Comparison of ENCODE assay signal across 20 mouse cellular contexts in the genomic region with DNA sequence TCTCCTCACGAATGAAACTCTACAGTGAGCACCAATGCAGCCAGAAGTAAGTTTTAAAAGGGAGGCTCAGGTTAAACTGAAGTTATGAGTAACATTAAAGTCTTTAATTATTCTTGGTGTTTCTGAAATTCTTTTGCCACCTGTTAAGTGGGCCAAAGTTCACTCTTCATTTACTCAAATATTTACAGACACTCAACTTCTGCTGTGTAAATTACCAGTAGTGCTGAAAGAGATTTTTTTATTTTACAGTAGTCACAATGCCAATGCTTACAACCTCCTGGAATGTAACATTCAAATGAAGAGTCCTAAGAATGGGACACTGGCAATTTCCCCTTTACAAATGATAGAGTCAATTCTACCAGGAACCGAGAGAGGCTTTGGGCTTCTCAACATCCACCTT.
"Had no signal": no experiment of that assay in that cellular context is flagged by ENCODE, and none has a peak within 500 bp of the region (broad histone marks: within the 10 kb centered on the region; RNA-seq: fewer than 3 reads in every experiment).

No protein-coding gene starts in this region.

- H3K4me1 ChIP-seq: kidney, embryonic 15.5 days; limb, embryonic 12.5 days; limb, embryonic 15.5 days; stomach, embryonic 15.5 days had no signal

- ATAC-seq: liver, postnatal 0 days; midbrain, embryonic 15.5 days had no signal

- H3K36me3 ChIP-seq: hindbrain, embryonic 15.5 days; midbrain, embryonic 12.5 days; midbrain, embryonic 15.5 days; stomach, embryonic 15.5 days had no signal

- H3K9me3 ChIP-seq: hindbrain, embryonic 15.5 days; kidney, embryonic 15.5 days; limb, embryonic 12.5 days; limb, embryonic 15.5 days; midbrain, embryonic 12.5 days; midbrain, embryonic 15.5 days; neural tube, embryonic 13.5 days; stomach, embryonic 15.5 days had no signal

- H3K4me3 ChIP-seq: hindbrain, embryonic 15.5 days; kidney, embryonic 15.5 days; limb, embryonic 12.5 days; limb, embryonic 15.5 days; midbrain, embryonic 12.5 days; midbrain, embryonic 15.5 days; myocyte; neural tube, embryonic 13.5 days; stomach, embryonic 15.5 days had no signal

- DNase-seq: kidney, adult 11 months; kidney, postnatal 10 days; kidney, postnatal 4 days; left cerebral cortex, postnatal 4 days; liver, postnatal 0 days; retina, postnatal 1 day; right cerebral cortex, postnatal 25 days; spleen, adult 18-20 months; thymus, postnatal 25 days had no signal

- H3K27ac ChIP-seq: hindbrain, embryonic 15.5 days; kidney, embryonic 15.5 days; limb, embryonic 12.5 days; limb, embryonic 15.5 days; liver, embryonic 14.5 days; midbrain, embryonic 12.5 days; midbrain, embryonic 15.5 days; neural tube, embryonic 13.5 days; stomach, embryonic 15.5 days had no signal

- H3K4me2 ChIP-seq: hindbrain, embryonic 15.5 days; kidney, embryonic 15.5 days; limb, embryonic 12.5 days; limb, embryonic 15.5 days; liver, embryonic 11.5 days; midbrain, embryonic 12.5 days; midbrain, embryonic 15.5 days; neural tube, embryonic 13.5 days; stomach, embryonic 15.5 days had no signal

- H3K9ac ChIP-seq: hindbrain, embryonic 15.5 days; kidney, embryonic 15.5 days; limb, embryonic 12.5 days; limb, embryonic 15.5 days; liver, embryonic 14.5 days; liver, postnatal 0 days; midbrain, embryonic 12.5 days; midbrain, embryonic 15.5 days; neural tube, embryonic 13.5 days; stomach, embryonic 15.5 days had no signal

- H3K27me3 ChIP-seq: hindbrain, embryonic 15.5 days; kidney, embryonic 15.5 days; limb, embryonic 12.5 days; limb, embryonic 15.5 days; midbrain, embryonic 12.5 days; midbrain, embryonic 15.5 days; neural tube, embryonic 13.5 days; stomach, embryonic 15.5 days had no signal
